Mouse (Mus musculus) heart, postnatal 0 days (tissue): ENCODE measurements around the gene Olfr1123.
"Not testable (repeated sequence)": the region's sequence is repeated elsewhere in the genome, so short reads cannot be mapped to it uniquely, and the experiment has no call there.

ENCODE experiments used
- CTCF ChIP-seq: IDR thresholded peaks from 2 replicates; pipeline ENCODE4 v1.5.1; 2016; ENCODE audit warnings: antibody characterized with exemption, control low read depth, low read depth
- EP300 ChIP-seq: IDR thresholded peaks from 2 replicates; pipeline ENCODE4 v1.6.1; 2016; ENCODE audit warnings: antibody characterized with exemption, low read depth

DNA sequence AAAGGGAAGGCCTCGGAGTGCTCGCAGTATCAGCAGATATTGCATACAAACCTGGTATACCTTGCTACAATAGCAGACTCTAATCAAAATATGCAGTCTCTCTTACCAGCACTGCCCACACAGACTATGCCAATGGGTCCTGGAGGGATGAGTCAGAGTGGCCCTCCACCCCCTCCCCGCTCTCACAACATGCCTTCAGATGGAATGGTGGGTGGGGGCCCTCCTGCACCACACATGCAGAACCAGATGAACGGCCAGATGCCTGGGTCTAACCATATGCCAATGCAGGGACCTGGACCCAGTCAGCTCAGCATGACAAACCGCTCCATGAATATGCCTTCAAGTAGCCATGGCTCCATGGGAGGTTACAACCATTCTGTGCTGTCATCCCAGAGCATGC lies 22.8 kb upstream of the Olfr1123 start:
- TF ChIP-seq EP300, CTCF: not testable (repeated sequence)
